Mouse (Mus musculus) naive thymus-derived CD4-positive, alpha-beta T cell, adult 2 months (primary cell): ENCODE measurements around the gene Iqgap2.

Experiments
- DNase-seq: peaks from one replicate; pipeline ENCODE4 v3.0.0-alpha.2; 2011; ENCODE audit warnings: low read depth

Iqgap2 gene

DNA sequence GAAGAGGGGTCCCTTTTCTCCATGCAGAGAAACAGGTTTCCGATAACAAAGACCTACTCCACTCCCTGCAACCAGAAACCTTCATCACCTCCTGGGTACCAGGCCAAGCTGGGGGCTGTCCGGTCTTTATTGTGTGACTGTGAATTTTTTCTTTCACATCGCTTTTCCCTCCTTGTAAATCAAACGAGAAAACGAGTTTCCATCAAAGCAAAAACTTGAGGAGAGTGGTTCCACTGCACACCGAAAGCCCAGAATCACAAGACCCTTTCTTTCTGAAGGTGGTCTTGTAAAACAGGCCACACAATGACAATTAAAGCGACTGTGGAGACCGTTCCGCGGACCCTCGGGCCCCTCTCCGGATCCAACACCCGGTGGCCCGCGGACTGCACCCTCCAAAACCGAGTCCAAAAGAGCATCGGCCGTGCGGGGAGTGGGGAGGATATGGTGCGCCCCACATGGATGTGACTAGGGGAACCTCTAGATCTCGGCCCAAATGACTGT, 274.0 kb downstream of the Iqgap2 start:
- no peak for DNase-seq

DNA sequence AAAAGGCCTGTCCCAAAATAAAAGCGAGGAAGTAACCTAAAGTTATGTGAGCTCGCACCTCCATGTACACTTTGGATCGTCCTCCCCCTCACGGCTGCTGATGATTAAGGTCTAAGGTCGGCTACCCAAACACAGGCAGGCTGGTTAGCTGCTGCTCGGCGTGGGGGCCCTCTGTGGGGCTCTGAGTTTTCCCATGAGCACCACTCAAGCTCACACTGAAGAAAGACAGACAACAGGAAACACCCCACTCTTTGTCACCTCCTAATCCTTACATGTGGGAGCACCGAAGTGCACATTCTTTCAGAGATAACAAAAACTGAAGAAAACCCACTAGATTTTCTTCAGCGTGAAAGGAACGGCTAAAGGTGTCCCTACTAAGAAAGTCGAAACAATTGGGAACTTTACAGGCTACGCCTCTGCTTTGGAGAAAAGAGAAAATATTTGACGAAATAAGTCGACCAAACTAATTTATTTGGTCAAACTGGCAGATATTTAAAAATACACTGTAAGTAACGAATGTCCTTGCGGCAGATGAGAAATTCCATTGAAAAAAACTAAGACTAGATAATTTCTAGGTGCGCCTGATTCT, 274.5 kb downstream of the Iqgap2 start:
- DNase-seq: peak; percentile 45

DNA sequence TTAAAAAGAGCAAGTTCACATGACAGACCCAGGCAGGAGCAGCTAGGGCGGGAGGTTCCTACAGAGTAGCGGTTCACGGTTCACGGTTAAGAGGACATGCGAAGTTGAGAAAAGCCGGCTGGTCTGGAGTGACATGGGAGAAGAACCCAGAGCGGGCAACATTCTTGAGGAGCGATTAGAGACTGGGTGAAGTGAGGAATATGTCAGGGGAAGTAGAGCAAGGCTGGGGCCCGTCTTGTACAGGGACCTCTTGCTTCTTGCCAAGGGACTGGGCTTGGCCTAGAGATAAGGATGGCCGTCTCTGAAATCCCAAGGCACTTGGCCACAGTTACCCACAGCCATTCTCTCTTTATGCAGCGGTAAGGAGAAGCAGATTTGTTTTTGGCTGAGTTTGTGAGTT, 275.2 kb downstream of the Iqgap2 start:
- DNase-seq: no peak

GRCm38 (mm10) chr13:95614757-95615156, 277.0 kb downstream of the Iqgap2 start:
- DNase-seq: no peak

DNA sequence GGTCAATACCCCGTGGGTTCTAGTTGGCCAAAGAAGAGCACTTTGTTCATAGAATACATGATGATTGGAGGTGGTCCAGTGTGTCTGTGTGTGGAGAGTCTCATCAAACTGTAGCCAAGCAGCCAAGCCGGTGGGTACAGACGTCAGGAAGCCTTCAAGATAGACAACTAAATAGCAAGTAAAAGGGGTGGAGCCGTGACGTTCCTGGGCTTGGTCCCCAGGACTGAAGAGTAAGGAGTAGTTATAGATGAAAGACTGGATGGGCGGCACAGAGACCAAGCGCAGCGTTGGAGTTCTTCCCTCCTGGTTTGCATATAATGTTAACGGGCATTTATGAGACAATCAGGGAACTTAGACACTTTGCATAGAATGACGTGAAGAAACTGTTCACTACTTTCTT, 279.5 kb downstream of the Iqgap2 start:
- no peak for DNase-seq

GRCm38 (mm10) chr13:95611752-95612151, 280.0 kb downstream of the Iqgap2 start:
- no peak for DNase-seq

DNA sequence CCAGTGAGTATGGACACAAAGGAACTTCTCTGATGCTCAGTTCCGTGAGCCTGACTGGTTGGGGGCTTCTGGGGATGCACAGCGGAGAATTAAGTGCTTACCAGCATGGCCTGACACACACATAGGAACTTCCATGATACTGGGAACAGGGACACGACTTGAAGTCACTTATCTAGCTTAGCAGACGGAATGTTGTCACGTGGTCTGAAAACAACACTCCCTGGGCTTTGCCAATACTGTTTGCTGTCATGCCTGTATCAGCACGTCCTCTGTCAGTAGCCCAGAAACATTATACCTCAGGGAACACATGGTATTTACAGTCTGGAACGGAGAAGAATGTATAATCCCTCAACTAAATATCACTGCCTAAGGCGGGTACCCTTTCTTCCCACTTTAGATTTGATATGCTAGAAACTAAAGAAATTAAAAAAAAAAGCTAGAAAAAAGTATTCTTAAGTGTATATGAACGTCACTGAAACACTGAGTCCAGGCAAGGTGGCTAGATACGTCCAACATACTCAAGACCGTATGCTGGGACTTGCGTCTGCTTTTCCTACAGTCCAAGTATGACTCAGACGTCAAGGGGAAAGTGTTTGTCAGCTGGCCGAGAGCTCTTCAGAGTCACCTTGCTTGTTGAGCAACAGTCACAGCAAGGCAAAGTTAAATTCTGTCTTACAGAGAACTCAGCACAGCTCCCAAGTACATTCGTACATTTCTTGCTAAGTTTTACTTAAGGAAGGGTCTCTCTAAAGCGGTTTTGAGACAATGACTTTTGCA, 280.7 kb downstream of the Iqgap2 start:
- no peak for DNase-seq

DNA sequence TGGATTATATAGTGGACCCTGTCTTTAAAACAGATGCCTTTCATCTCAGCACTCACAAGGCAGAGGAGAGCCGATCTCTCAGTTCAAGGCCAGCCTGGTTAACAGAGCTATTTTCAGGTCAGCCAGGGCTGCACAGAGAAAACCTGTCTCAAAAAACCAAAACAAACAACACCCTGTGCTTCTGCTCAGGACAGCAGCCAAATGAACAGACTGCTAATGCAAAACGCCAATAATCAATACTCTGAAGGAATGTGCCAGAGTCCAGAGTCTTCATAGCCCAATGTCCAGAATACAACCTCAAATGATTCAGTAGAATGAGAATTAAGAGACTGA, 282.7 kb downstream of the Iqgap2 start:
- no peak for DNase-seq

DNA sequence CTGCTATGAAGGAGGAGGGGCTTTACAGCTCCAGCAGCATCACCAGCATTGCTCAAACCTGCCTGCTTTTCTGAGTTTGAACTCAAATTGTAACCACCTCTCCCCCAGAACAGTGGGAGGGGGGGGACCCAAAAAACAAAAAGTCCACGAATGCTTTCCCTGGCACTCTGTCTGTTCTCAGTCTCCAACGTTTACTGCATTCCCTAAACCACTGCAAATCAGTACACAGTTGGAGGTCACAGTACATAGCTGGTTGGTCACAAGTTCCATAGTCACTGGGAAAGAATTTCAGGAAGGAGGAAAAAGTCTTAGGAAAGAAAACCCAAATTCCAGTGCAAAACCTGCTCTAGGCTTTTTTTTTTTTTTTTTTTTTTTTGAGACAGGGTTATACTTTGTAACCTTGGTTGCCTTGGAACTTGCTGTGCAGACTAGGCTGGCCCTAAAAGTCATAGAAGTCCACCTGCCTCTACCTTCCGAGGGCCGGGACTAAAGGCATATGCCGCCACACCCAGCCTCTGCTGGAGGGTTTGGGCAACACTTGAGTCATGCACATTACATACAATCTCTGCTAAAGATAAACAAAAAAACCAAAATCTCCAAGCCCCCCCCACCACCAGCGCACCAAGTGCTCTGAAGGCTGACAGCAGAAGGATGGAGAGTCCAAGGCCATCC, 283.2 kb downstream of the Iqgap2 start:
- no peak for DNase-seq

GRCm38 (mm10) chr13:95607019-95607418, 284.7 kb downstream of the Iqgap2 start:
- no peak for DNase-seq

DNA sequence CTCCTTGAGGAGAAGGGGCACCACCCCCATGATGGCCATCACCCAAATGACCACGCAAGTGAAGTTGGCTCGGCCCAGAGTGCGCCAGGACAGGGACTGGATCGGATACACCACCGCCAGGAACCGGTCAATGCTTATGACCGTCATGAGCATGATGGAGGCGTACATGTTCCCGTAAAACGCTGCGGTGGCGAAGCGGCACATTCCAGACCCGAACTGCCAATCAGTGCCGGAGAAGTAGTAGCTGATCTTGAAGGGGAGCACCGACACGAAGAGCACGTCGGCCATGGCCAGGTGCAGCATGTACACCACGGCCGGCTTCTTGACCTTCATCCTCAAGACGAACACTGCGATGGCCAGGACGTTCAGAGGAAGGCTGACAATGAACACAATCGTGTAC, 287.4 kb downstream of the Iqgap2 start:
- no peak for DNase-seq

- DNase-seq: no peak
Measured at GRCm38 (mm10) chr13:95599833-95600359, 291.8 kb downstream of the Iqgap2 start.

GRCm38 (mm10) chr13:95598232-95598920, 293.3 kb downstream of the Iqgap2 start:
- no peak for DNase-seq

DNA sequence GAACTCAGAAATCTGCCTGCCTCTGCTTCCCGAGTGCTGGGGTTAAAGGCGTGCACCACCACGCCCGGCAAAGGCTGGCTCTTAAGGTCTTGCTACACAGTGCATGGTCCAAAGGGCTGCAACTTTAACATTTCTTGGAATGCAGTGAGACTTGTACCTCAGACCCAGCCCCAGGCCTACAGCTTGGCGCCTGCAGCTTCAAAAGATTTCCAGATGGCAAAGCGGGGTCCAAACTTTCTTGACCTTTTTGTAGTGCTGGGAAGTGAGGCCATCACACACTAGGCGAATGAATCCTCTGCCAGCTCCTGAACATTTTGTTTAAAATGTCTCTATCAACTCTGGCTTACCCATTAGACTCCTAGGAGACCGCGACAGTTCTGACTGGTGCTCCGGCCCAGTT, 294.1 kb downstream of the Iqgap2 start:
- no peak for DNase-seq

DNA sequence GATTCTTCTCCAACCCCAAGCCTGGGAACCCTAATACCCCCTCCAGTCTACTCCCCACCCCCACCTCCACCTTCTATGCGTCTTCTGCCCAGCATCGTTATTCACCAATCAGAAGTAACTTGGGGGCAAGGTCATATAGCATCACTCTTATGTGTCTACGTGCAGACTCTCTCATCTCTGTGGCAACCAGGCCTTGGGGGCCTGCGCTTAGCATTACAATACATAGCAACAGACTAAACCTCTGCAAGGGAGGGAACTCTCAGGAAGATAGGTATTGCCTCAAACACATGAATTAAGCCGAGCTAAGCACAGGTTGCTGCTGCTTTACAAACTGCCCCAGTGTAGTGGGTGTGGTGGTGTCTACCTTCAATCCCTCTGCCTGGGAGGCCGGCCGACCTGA, 295.0 kb downstream of the Iqgap2 start:
- DNase-seq: no peak

GRCm38 (mm10) chr13:95595921-95596320, 295.8 kb downstream of the Iqgap2 start:
- no peak for DNase-seq

DNA sequence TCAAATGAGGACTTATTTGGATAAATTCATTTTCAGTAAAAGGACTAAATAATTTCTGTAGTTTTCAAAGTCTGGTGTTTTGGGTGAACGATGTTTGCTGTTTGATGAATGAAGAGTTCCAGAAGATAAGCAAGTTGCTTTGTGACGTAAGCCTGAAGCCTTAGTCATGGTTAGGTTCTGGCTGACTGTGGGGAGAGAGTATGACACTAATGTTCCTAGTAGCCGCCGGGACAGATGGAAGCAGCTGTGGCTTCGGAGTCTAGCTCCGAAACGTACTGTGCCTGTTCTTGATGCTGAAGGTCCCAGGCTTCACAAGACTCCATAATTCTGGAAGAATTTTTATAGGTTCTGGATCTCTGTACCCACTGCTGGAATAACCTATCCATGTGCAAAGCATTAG, 296.3 kb downstream of the Iqgap2 start:
- DNase-seq: no peak

DNA sequence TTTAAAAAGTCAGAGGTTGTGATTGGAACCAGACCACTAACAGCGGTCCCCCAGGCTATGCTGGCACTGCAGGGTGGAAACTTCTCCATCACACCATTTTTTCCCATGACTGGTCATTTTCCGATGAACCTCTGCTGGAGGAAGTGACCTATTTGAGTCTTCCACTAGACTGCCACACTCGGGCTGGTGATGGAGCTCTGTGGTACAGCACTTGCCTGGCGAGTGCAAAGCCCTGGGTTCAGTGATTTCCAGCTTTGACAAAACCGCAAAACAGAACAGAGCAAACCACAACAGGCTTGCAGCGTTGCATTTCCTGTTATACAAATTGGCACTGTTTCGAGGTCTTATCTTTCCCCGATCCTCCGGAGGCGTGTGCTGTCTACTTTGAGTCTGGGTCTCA, 298.9 kb downstream of the Iqgap2 start:
- peak; percentile 76 for DNase-seq

DNA sequence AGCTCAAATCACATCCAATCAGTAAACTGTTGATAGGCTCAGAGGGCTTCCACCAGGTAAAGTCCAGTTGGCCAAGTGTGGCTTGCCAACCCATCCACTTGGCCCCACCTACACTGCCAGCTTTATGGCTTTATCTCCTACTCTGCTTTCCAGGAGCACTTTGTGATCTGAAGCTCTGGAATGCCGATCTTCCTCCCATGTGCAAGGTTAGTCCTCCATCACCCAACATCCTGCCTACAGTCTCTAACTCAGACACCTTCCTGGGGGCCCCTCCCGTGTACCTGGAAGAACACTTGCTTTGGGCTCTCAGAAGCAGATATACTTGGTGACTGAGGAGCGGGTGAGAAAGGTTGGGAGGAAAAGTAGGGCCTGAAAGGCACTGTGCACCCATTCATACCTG, 300.1 kb downstream of the Iqgap2 start:
- no peak for DNase-seq

- no peak for DNase-seq
Measured at GRCm38 (mm10) chr13:95587628-95588027, 304.1 kb downstream of the Iqgap2 start.

- no peak for DNase-seq
Measured at GRCm38 (mm10) chr13:95584898-95585297, 306.8 kb downstream of the Iqgap2 start.
